Mouse (Mus musculus): Measurements from ENCODE around the gene Mageb1. TPM values are rescaled to one million over a fixed set of nuclear protein-coding genes. Genes with fewer than 3 reads are reported as not detected.
"Not testable (repeated sequence)": the region's sequence is repeated elsewhere in the genome, so short reads cannot be mapped to it uniquely, and the experiment has no call there.

The Mageb1 gene
- not detected in 2 replicates for polyA plus RNA-seq (2015; fragmentation: Nextera tagmentation; extraction: Ambion mirVana)

DNA sequence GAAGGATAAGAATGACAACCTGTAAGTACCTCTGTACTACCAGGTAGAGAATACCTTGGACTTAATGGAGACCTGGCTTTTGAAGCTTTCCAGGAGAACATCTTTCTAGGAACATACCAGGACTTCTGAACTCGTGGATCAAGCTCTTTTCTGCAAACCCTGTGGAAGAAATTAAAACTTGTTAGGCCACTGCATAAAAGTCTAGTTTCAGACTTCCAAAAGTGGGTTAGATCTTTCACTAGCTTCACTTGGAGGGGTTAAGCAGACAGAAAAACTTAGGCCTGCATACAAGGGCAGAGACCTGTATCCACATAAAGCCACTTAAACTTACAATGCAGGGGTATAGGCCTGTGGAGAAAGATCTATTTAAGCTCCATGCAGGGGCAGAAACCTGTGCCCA is at the start of gene Mageb1:
Gene Mageb1, minus strand, starts transcription at position 101 of the 400 bp plus-strand sequence.
- H3K4me3 ChIP-seq; ATAC-seq (ENCODE audit: insufficient number of reproducible peaks, insufficient read depth, low FRiP score, low TSS enrichment, low read depth); H3K36me3 ChIP-seq; H3K27me3 ChIP-seq; H3K4me1 ChIP-seq; H3K9ac ChIP-seq; H3K4me2 ChIP-seq; H3K9me3 ChIP-seq; H3K27ac ChIP-seq: not testable (repeated sequence)
- 21% methylated on average over 1 of the region's 1 CpGs for WGBS

Other genes starting within 250 kb of the Mageb1 start
- not detected in 2 replicates for gene Mageb5, start 233.3 kb downstream of the Mageb1 start, polyA plus RNA-seq (2015; fragmentation: Nextera tagmentation; extraction: Ambion mirVana)

Measured in embryonic facial prominence, embryonic 13.5 days (tissue).